Mouse (Mus musculus) right cerebral cortex, postnatal 4 days (tissue): ENCODE results near the gene Ccdc159.

Experiments
- DNase-seq: peaks from one replicate; pipeline ENCODE4 v3.0.0-alpha.2; 2022

The Ccdc159 gene

DNA sequence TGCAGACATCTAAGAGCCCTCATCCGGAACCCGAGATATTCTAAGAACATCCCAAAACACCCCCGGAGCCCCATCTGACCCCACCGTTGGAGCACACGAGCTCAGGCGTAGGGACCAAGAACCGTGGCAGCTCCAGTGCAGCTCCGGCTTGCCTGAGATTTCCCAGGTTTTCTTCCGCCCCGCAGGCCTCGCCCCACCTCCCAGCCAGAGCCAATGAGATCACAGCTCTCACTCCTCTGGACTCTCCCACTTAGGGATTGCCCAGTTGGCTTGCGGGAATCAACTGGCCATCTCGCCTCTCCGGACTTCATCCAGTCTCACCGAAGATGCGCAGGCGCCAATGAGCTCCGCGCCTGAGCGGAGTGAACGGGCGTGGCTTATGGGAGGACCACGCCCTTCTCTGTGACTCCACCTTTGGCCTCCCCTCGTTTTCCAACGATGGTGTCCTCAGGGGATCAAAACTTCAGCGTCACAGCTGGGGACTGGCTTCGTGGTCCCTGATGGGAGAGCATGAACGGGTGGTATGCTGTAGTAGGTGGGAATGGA, at the start of gene Ccdc159, which contains the start of gene Tmem205:
TSS of gene Ccdc159 (plus strand) at position 264 of the 546 bp plus-strand sequence.
TSS of gene Tmem205 (minus strand) at position 349 of the 546 bp plus-strand sequence.
- DNase-seq: peak; percentile 79

DNA sequence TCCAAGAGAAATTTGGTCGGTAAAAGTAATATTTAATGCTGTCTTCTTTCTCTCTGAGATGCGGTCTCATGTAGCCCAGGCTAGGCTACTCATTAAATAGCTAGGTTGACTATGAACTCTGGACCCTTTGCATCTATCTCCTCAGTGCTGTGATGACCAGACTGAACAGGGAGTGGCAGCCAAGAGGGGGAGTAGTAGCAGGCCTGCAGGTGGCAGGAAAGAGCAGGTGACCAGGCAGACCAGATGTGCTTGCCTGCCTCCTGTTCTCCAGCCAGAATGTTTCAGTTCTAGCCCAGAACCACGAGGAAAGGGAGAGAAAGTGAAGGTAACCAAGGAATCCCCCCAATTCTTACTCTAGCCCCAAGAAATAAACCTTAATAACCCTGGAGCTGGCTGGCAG, 38.0 kb upstream of the Ccdc159 start:
- no peak for DNase-seq

DNA sequence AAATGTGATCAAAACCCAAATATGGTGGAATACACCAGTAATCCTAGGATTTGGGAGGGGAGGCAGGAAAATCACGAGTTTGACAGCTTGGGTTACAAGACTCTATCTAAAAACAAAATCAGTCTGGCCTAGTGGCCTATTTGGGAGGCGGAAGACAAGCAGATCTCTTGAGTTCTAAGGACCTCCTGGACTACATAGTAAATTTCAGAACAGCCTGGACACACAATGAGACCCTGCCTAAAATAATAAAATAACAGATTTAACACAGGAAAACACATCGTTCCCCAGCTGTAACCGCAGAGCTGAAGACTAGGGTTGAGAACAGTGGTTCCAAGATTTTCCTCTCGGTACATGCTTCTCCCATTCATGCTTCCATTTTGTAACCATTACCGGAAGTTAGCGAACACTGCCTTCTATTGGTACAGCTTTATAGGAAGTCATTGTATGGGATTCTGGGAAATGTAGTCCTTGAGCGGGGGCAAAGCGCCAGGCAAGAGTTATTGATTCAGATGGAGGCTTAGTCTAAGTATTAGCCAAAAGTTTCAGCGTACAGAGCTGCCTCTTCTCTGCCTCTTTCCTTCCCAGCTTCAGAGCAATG, 25.9 kb upstream of the Ccdc159 start:
- peak; percentile 81 for DNase-seq

DNA sequence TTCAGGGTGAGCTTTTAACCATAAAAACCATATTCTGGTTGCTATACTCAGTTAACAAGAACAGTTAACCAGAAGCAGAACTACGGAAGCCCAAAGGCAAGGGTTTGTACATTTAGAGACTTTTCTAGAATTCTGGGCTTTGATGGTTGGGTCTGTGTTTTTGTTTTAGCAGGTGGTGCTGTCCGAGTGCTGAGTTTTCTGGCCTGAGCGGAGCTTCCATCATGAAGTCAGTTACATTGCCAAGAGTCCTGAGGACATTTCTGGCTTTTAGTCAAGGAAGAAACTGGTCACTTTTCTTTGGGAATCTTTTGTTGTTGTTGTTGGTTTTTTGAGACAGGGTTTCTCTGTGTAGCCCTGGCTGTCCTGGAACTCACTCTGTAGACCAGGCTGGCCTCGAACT, 23.2 kb upstream of the Ccdc159 start:
- DNase-seq: no peak

DNA sequence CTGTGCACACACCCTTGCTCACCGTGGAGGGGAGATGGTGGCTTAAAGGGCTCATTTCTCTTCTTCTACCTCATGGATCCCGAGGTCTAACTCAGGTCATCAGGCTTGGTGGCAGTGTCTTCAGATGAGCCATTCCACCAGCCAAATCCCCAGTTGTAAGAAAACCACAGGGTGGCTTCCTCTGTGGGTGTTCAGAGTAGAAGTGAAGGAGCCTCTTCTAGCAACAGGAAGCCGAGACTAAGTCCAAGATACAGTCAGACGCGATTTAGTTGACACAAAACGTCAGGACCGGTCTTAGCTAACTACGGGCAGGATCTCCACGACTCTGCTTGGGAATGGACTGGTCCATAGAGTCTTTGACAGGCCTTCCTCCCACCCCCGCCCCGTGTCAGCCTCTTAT, 19.1 kb upstream of the Ccdc159 start:
- DNase-seq: no peak

DNA sequence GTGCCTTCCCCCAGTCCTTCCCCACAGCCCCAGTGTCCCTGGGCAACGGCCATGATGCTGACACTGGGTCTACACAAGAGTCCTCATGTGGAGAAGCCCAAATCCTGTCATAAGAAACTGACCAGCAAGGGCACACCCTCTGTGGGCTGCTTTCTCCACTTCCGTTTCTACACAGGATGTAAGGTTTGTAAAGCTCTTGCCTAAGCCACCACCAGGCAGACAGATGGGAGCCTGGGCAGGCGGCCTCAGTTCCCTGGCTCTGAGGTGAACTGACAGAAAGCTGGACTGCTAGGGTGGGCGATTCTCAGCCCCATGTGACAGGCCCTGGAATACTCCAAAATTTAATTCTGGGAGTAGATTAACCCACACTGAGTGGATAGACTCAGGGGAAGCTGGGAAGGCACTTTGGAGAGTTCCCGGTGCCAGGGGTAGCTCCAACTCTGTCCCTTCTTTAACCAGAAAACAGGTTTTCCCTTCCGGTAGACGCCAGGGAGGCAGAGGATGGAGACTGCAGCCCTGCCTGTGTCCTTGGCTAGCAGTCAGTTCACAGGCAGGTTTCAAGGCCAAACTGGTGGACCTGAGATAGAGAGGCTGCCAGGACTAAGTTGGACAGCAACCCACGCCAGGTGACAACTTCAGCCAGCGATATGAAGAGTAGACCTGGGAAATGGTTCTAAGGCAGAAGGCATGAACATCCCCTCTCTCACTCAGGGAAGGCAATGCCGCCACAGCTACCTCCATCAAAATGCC, 17.6 kb upstream of the Ccdc159 start:
- no peak for DNase-seq

DNA sequence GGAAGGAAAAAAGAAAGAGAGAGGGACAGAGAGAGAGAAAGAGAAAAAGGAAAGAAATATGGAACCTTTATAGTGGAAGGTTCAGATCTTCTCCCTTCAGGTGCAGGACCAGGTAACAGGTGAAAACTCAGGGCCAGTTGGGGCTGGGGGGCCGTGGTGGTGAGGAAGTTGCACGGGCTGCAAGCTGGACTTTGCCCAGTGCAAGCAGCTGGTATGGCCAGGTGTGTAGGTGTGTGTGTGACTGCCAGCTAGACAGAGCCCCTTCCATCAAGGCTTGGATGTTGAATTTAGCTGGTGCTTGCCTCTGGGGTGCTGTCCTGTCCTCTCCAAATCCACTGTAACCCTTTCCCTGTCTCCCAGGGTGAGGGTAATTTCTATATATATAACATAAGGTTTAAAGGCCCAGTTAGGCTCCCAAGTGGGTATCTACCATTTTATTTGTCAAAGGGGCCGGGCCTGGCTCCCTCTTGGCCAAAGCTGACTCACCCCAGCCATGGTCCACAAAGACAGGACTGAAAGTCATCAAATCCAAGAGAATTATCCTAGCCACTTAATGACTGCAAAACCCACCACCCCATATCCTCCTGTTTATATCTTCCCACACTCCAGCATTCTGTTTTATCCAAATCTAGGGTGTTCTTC, 10.3 kb upstream of the Ccdc159 start:
- DNase-seq: no peak

DNA sequence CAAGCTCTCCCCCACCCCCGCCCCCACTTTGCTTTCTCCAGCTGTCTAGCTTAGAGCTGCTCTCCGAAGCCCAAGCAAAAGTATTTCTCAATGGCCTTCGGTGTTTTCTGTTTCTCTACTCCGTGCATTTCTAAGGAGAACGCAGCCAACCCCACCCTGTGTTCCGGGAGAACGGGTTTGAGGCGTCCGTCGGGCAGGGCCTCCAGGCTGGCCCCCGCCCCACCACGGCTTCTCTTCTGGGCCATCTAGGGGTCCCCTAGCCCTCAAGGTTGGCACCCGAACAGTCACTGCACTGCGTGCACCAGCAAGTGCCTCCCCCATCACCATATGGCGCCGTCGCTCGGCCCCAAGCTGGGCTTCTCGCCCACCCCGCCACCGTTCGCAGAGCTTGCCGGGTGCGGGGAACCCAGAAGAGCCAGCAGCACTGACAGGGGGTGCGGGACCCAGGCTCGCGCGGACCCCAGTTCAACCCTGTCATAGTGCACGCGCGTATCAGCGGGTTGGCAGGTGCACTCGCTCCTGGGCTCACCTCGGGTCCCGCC, 9.7 kb upstream of the Ccdc159 start:
- DNase-seq: peak; percentile 73

DNA sequence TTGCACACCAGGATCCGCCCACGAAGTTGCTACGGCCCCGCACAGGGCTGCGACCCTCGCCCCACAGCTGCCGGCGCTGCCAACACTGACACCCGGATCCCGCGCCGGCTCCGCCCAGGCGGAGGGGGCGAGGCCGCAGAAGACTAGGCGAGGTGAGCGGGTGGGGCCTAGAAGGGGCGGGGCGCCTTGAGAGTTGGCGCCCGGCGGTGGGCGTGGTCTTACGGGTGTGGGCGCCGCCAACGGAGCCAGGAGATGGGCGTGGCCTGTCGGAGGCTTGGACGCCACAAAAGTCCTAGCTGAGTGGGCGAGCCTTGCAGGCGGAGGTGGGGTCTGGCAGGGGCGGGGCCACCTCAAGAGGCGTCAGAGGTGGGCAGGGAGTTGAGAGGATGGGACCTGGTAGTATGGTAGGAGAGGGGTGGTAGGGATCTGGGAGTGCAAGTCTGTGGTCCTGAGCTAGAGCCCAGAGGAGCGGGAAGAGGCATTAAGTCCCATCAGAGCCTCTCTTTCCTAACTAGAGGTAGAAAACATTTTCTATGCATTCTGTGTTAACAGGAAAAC, 9.2 kb upstream of the Ccdc159 start, which contains the start of gene Rab3d:
TSS of gene Rab3d (minus strand) at position 158 of the 558 bp plus-strand sequence.
- peak; percentile 89 for DNase-seq

DNA sequence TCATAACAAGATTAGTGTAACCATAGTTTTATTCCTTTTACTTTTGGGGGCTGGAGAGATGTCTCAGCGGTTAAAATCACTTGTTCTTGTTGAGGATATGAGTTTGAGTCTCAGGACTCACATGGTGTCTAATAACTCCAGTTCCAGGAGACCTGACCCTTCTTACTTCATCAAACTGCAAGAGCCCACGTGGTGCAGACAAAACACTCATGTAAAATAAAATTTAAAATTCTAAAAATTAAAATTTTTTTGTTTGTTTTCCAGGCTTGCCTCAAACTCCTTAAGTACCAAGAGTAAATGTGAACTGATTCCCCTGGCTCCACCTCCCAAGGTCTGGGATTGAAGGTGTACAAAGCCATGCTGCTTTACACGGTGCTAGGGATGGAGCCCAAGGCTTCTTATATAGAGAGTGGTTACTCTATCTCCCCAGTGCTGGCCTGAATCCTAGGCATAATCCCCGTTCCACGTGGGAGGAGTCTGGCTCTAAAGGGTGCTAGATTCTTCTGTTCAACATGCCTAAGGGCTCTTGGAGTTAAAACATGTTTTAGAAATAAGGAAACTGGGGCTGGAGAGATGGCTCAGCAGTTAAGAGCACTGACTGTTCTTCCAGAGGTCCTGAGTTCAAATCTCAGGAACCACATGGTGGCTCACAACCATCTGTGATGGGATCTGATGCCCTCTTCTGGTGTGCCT, 8.4 kb upstream of the Ccdc159 start:
- DNase-seq: no peak

DNA sequence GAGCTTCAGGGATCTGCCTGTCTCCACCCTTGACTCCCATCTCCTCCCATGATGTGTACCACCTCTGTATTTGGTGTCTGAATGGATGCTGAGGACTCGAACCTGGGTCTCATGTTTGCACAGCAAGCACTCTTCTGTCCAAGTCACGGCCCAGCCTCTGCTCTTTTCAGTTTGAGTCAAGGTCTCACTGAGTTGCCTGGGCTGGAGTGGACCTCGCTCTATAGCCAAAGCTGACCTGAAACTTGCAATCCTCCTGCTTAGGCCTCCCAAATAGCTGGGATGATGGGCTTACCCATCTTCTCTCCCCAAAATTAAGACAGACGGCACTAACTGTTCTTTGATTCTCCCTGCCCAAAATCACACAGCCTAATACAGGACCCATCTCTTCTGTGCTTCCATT, 4.2 kb upstream of the Ccdc159 start:
- DNase-seq: no peak

DNA sequence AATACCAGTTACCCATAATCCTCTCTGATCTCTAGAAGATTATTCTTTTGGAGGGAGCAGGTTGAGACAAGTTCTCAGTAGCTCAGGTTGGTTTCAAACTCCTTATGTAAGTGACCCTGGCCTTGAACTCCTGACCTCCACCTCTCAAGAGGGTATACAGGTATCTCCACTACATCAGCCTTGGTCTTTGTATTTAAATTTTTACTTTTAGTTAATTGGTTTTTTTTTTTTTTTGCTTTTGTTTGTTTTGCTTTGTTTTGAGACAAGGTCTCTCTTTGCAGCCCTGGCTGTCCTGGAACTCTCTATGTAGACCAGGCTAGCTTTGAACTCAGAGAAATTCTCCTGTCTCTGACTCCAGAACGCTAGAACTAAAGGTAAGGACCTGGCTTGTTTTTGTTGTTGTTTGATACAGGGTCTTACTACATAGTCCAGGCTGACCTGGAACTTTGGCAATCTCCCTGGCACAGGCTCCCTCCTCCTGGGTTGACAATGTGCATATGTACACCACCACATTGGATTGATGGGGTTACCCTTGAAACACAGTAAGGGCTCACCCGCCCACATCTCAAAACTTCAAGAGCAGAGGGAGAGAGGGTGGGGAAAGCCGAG, 3.7 kb upstream of the Ccdc159 start:
- DNase-seq: no peak

DNA sequence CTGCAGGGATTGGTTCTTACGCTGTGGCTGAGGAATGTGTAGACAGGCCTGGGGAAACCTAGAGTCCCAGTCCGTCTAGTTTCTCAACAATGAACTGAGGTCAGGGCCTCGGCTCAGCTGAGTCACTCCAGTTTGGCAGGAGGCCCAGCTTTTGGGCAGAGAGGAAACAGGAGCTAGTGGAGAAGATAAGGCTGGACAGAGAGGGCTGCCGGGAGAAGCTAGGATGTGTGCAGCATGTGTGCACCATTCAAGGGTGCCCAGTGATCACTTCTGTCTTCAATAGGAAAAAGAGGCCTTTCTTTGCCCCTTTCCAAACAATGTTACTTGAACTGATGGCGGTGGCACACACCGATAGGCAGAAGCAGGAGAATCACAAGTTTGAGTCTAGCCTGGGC, 3.2 kb upstream of the Ccdc159 start:
- no peak for DNase-seq

DNA sequence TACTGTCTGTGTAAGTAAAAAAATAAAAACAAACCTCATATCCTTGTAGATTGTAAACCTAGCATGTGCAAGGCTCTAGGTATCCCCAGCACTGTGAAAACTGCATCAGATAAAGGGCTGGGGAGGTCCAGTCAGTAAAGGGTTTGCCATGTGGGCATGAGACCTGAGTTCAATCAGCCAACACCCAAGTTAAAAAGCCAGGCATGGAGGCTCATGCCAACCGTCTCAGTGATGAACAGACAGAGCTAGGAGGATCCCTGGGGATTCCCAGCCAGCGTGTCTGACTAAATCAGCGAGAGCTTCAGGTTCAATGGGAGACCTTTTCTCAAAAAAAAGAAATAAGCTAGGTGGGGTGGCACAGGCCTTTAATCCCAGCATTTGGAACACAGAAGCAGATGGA, 2.2 kb upstream of the Ccdc159 start:
- DNase-seq: no peak

DNA sequence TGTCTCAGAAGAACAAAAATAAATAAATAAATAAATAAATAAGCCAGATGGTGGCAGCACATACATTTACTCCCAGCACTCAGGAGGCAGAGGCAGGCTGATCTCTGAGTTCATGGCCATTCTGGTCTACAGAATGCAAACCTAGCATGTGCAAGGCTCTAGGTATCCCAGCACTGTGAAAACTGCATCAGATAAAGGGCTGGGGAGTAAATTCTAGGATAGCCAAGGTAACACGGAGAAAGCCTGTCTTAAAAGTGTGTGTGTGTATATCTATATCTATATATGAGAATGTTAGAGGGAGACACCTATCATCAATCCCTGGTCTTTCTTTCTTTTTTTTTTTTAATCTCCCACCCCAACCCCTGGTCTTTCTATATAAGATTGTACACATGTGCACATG, 1.8 kb upstream of the Ccdc159 start:
- DNase-seq: no peak

DNA sequence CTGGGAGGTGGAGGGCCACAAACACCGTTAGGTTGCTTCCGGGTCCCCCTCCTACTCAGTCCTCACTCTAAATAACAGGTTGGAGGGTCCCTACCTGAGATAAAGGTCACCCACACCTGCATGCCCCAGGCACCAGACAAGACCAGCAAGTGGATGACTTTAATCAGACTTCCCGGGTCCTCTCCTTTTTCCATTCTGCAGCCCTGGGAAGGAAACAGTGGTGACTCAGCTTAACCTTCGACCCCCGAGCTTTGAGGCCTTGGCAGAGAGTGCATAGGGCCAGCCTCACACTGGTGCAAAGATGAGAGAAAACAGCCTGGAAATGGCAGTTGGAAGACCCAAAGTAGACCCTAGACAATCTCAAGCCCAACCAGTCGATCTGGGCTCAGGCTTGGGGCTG, 1.1 kb upstream of the Ccdc159 start:
- no peak for DNase-seq

DNA sequence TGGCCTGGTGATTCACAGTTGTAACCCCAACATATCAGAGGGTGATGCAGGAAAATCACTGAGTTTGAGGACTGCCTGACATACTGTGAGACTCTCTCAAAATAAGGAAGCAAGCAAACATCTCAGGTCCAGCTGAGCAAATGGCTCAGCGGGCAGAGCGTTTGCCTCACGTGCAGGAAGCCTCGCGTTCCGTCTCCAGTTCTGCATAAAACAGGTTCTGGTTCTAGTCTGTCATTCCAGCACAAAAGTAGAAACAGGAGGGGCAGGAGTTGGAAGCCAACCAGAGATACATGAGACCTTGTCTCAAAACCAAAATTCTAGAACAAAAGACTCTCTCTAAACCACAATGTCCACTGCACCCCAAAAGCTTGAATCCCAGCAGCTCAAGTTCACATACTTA, 487 bp upstream of the Ccdc159 start:
- no peak for DNase-seq

DNA sequence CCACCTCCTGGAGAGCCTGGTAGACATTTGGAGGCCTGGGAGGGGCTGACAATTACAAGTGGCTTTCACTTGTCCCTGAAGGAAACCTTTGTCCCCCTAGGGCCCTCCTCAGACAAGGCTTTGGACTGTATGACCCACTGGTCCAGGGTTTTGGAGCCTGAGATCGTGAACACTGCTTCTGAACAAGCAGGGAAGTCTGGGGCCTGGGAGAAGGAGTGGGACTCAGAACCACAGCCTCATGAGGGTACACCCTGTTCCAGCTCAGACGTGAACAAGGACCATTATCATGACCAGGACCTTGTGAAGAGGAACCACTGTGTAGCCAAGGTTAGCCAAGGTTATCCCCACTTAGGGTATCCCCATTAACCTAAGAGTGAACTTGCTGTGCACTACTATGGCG, 1.9 kb downstream of the Ccdc159 start:
- no peak for DNase-seq

DNA sequence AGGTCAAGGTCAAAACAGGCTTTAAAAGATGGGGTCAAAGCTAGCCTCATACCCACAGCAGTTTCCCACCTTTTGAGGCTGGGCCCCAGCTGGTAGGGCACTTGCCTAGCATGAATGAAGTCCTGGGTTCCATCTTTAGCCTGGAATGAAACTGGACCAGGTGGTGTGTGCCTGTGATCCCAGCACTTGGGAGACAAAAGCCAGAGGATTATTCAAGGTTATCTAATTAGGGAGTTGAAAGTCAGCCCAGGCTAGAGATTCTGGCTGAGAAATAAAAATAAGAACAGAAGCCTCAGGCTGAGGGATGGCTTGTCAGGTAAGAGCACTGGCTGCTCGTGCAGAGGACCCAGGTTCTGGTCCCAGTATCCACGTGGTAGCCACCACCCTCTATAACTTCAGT, 4.7 kb downstream of the Ccdc159 start:
- no peak for DNase-seq

DNA sequence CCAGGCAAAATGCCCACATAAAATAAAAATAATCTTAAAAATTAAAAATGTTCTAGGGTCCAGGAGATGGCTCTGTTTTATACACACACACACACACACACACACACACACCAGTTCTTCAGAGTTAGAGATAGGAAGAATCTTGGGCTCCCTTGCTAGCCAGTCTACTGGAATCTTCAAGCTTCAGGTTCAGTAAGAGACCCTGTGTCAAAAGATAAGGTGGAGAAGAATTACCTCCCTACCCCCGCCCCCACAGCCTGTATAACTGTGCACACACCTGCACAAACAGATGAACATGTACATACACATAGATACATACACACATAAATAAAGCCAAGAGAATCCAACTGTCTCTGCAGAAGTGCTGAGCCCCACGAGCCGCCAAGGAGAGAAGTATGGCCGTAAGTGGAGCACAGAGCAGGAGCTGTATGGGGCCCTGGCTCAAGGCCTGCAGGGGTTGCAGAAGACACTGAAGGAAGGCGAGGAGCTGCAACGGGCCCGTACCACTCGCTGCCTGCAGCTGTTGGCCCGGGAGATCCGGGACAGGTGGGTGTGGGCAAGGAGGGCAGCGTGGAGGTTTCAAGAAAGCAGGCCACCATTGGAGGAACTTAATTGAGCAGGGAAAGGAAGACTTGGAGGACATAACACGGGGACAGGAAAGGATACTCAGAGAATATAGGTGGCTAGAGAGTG, 5.3 kb downstream of the Ccdc159 start:
- DNase-seq: no peak

DNA sequence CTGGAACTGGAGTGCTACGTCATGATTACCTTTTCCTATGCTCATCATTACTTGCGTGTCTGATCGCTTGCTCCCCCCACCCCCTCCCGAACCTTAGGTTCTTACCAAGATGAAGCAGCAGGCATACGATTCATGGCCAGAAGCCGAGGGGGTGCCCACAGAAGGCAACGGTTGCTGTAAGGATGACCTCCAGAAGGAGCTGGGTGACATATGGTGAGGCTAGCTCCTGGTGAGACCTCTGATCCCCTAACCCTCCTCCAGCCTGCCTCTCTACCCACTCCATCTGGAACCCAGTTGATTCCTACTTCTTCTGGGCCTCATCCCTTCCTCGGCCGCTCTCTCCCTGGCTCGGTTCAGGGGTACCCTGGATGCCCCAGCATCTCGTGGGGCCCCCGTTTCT, 6.8 kb downstream of the Ccdc159 start:
- DNase-seq: no peak
